Mouse (Mus musculus) right cerebral cortex, postnatal 4 days (tissue): ENCODE results near the gene Akt1.
A peak's percentile ranks its signal among the peaks of the same experiment; 100 is the strongest.

Experiments used
- DNase-seq: peaks from one replicate; pipeline ENCODE4 v3.0.0-alpha.2; 2022

Gene Akt1

DNA sequence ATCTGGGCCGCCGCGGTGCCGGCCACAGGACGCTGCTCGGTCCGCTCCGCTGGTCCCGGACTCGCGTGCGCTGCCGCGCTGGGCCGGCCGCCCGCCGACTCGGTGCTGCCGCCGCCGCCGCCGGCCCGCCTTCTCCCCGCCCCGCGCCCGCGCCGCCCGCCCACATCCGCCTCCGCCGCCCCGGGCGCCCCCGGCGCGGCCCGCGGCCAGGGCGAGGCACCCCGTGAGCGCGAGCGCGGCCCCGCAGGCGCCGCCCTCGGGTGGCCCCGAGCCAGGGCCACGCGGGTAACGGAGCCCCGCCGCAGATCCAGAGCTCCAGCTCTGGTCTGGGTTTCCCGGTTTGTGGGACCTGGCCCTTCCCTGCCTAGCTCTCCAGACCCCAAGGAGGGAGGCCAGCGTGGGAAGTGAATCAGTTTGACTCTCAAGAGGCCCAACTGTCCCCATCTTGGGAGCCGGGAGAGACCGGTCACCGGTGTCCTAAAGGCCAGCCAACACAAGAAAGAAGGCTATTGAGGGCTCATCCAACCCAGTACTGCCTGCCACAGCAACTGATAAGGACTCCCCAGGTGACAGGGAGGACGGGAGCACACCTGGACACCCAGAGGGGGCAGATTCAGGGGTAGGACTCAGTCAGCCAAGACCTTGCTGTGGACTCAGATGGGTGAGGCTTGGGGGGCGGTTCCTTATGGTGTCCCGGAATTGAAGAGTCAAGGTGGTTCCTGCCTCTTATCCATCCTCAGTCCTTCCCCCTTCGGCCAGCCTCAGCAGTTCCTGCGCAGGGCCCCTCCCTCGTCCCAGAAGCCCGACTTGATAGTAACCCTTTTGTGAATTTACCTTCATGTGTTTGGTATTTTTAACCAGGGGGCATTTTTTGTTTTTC is at the start of gene Akt1:
TSS of gene Akt1 (minus strand) at position 753 of the 880 bp plus-strand sequence.
- DNase-seq: peak; percentile 51

DNA sequence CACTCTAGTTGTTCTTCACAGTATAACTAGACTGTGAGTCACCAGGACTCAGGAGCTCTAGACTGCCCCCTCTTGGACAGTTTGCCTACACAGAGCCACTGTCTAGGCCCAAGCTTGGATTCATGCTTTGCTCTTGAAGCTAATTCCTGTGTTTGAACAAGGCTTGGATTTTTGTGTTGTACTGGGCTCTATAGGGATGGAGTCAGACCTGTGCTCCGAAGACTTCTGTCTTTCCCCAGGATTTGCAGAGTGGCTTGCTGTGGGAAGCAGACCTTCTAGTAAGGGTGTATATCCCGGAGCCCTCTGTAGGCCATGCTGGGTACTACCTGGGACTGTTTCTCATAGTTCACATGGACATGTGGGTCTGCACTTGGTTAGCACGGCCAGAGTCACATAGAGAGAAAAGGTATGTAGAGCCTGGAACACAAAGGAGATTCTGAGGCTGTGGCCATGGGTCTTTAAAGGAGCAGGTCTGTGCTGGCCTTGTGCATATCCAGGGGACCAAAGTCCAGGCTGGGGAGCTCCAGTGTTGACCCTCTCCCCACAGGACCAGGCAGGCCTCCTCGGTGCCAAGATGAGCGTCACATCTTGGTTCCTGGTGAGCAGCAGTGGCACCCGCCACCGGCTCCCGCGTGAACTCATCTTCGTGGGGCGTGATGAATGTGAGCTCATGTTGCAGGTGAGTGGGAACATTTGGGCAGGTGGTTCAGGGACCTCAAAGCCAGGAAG is 49.6 kb upstream of the Akt1 start:
- peak; percentile 74 for DNase-seq

DNA sequence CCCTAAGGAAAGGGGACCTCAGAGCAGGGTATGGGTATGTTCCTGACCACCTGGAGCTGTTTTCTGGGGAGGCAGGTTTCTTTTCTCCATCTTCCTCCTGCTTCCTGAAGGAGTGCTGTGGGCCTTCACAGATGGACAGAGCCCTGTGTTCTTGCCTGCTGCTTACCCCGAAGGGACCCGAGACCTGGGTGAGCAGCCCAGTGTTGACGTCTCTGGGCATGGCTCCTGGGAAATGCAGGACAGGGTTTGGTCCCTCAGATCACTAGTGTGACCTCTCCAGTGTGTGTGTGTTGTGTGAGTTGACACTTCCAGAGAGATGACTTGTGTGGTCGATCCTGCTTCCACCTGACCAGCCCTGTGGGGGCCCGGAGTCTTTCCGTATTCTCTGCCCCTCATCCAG is 48.8 kb upstream of the Akt1 start:
- no peak for DNase-seq

DNA sequence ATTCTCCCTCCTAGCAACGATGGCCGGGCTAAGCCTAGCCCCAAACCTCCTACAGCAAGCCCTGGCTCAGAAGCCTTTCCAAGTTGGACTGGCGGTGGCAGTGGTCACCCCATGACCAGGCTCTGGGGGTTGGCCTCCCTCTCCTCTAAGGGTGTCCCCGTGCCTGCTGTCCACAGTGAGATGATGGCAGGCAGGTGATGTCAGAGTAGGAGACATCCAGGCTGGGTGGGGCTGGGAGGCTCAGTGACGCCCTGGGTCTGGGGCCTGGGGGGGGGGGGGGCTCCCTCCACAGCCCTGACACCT is 48.3 kb upstream of the Akt1 start:
- no peak for DNase-seq

DNA sequence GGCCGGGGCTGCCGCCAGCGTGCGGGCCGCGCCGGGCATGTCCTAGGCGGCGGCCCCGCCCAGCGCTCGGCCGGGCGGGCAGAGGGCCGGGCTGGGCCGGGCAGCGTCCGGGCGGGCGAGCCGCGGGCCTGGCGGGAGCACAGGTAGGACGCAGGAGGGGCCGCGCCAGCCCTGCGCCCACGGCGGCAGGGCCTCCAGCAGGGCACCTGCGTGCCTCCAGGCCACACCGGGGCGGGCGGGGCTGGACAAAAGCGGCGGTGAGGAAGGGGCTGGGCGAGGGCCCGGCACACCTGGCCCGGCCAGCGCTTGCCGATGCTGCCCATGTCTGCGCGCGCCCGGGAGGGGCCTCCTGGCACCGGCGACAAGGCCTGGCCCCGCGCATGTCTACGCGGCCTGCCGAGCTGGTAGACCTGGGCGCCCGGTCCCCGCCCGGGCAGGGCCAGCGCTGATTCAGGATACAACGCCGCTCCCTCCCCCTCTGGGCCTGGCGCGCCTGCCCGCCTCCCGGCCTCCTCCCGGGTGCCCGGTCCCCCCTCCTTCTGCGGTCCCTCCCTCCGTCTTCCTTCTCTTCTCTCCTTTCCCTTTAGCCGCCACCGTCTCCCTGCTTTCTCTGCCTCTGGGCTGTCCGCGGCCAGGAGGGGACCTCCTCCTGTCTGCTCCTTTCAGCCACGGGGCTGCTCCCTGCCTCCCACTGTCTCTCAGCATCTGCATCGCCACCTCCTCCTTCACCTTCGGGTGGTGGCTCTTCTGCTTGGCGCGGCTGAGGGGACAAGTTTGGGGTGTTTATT is 47.8 kb upstream of the Akt1 start:
- DNase-seq: peak; percentile 59

DNA sequence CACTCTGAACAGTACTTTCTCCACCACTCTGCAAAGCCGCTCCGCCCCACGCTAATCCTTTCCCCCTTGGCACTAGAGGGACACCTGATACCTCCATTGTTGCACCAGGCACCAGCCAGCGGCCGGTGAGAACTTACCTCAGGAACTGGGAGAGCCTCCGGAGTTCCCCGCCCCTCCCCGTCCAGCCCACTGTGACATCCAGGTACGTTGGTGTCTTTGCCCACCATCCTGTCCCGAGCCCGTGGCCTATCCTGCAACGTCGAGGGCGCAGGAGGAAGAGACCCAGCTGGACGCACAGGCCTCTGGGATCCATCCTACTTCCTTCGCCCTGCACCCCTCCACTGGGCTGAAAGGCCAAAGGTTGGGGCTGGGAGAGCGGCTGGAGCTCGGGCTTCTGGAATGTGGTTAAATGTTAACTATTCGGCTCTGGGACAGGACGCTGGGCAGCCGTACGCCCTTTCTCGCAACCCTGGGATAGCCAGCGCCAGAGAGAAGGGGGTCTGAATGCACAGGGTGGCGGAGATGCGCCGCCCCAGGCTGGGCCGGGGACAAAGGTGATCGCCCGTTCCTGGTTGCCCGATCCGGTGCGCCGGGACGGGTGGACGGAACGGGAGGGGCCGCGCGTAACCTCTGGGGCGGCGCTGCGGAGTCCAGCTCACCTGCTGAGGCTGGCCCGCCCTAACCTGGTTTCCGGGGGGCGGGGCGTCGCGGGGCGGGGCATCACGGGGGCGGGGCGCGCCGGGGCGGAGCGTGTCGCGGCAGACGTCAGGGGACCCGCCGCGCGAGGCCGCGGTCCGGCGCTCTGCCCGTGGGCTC is 46.9 kb upstream of the Akt1 start:
- peak; percentile 62 for DNase-seq

DNA sequence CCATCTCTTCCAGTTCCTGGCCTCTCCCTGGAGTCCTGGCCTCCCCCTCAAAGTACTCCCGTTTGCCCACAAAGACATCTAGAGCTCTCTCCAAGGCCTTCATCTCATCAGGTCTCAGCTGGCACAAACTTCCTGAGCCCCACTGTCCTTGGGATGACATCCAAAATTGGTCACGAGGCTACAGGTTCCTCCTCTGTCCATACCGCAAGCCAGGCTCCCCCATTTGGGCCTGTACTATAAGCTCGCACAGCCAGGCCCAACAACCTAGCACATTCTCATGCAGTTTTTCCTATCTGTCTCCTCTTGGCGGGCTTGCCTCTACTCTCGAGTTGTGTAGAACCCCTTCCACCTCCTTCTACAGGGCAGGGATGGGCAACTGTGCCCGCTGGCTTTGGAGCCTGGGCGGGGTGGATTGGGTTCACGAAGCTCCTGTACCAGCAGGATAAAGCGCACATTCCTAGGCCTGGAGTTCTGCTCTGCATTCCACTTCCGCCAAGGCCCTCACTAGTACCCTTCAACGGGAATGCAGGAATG is 46.3 kb upstream of the Akt1 start:
- DNase-seq: no peak

DNA sequence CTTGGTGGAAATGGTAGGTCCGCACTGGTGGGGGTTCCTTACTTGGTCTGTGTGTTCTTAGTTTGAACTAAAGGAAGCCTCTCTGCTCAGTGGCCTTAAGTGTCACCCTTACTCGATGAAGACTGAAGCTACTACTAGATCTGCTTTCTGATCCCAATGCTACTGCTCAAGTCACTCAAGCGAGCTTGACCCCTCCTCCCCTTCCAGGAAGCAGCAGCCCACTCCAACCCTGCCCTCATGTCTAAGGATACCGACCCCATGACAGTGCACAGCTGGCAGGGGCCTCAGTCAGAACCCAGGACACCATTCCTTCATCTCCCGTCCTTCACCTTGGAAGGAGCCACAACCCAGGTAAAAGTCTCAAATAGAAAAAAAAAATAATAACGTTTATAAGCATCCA is 45.5 kb upstream of the Akt1 start, which contains the start of gene Cep170b:
TSS of gene Cep170b (plus strand) at position 240 of the 400 bp plus-strand sequence.
- DNase-seq: no peak

DNA sequence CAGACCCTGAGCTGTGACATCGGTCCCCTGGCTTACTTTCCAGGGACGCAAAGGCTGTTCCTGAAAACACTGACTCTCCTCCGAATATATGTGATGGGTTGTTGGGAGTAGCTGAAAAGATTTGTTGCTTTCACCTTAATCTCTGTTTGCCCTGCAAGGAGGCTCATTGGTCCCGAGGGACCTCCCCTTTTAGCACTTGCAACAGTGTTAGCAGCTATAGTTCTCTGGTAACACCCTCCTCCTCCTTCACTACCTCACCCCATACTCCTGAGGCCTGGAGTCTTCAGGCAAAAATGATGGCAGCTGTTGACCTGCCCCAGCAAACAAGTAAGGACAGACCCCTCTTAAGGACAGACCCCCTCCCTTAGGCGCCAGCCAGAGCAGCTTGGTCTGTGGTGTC is 44.3 kb upstream of the Akt1 start:
- DNase-seq: no peak

DNA sequence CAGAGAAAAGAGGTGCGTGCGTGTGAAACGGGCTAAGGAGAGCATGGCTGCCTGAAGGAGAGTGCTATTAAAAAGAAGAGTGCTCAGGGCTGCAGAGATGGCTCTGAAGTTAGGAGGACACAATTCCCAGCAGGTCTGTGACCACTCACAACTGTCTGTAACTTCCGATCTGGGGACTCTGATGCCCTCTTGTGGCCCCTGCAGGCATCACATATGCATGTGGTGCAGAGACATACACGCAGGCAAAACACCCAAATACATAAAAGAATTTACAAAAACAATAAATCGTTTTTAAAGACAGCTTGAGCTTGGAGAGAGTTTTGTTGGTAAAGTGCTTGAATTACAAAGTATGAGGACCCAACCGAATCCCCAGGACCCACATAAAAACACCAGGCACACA is 42.5 kb upstream of the Akt1 start:
- DNase-seq: peak; percentile 66

DNA sequence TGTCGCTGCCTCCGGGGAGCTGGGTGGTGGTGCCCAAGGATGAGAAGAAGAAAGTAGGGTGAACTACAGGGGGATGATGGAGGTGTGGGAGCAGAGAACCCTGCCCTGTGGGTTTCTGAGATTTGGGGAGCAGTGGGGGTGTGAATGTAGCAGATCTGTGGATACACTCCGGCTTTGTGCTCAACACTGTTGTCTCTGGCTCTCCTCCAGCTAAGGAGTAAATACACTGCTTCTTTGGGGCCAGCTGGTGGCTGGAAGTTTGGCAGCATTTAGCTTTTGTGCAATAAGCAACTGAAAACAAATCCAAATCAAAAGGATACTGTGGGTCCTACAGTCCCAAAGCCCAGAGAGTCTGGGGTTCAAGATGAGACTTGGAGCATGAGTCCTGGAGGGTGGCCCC is 39.3 kb upstream of the Akt1 start:
- no peak for DNase-seq

DNA sequence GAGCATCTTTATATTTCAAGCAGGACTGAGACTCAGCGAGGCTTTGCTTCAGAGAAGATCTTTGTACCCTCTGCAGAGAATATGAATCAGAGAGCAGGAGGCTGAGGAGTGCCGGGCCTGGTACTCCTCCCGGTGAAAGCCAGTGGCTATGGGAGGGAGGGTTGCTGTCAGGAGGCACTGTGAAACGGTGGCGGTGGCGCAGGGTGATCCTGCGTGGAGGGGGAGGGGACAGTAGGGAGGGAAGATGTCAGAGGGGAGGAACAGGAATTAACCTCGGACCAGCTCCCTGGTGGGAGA is 32.8 kb upstream of the Akt1 start:
- no peak for DNase-seq

DNA sequence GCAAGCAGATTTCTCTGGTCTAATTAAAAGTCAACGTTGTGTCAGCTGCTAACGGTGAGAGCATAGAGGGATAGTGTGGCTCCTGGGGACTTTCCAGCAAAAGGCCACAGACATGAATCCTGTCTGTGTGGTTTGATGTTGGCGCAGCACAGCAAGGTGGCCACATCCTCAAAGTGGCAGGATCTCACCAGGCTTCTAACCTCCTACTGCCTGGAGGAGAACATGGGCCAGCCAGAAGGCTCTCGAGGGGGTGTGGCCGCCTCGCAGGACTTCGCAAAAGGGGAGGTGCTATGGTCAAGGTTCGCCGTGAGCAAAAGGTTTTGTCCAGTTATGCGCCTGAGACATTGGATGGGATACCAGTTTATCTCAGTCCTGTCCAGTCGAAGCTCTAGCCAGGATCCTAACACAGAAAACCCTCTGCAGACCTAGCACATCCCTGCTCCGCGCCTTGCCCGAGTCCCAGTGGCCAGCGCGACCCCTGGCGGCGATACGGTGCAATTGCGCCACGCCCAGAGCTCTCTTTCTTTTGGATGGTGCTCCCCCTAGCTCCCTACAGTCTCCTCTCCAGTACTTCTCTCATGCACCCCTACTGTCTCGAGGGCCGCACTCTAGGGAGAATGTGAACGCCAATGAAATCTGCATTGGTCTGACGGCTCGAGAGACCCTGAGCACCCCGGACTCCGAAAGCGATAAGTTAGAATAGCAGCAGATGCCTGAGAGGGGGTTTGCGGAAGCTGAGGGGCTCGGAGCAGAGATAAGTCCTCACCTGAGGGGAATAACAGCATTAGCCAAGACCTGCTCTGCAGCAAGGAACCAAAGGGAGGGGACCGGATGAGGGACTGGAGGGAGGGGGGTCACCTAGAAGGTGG is 32.3 kb upstream of the Akt1 start:
- DNase-seq: peak; percentile 88

DNA sequence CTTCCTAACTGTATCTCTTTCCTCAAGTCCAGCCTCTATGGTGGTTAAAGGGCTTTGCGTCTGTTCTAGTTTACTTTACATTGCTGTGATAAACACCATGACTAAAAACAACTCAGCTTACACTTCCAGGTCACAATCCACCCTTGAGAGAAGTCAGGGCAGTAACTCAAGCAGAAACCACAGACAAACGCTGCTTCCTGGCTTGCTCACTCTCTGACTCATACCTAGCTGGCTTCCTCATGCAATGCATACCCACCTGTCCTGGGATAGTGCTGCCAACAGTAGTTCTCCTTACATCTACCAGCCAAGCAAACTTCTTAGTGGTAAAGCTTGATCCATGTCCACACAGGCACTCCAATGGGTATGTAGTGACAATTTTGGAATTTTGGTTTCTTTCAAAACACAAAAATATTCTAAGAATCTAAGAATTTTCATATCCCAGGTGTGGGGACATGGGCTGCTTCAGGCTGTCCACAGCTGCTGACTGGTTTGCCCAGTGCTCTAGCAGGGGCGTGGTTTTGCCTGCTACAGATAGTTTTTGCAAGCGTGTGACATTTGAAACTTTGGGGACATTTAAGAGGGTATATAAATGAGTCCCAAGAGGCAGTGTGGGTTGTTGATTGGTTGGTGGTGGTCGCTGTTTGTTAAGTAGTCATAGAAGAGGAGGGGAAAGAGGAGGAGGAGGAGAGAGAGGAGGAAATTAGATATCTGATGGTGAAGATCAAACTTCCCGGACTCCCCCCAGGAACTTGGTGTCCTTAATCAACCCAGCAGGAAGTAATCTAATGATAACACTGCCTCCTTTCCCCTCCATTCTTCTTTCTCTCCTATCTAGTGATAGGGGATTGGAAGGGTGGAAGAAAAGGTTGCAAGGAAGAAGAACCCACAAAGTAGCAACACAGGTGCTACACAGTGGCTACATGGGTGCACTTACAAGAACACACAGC is 28.0 kb upstream of the Akt1 start:
- no peak for DNase-seq

DNA sequence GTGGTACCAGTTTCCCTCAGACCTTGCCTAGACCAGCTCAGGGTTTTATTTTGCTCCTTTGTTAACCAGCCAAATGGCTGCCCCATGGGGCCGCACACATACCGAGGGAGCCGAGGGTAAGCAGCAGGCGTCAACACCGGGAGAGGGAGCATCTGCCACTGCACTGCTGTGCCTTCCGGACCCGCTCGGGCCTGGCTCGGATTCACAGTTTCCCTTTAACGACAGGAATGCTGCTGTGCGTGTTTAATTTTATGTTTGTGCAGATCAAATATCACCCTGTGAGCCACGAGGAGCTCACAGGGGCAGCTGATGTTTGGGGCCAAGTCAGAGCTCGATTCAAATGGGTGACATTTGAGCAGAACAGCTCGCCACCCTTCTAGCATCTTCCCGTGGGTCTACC is 25.8 kb upstream of the Akt1 start:
- no peak for DNase-seq

DNA sequence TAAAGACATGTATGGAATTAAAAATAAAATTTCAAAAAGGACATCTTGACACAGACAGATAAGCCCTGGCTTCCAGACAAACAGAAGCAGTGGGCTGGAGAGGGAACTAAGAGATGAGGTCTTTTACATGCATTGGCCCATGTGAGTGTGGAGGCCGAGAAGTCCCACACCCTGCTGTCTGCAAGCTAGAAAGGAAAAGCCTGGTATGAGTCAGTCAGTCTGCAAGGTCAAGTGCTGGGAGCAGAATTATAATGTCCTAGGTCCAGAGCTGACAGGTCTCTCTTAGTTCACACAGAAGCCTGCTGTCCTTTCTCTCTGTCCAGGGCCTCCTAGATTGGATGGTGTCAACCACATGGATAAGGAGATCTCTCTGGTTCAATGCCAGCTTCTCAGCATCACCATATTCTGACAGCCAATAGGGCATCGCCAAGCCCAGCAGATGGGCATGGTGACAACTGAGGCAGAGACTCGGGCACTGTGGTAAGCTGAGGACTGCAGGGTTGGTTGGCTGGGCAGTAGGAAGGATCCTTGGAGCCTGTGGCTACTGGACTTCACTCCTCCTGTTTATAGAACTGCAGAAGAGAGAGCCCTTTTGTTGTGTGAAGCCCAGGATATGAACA is 22.2 kb upstream of the Akt1 start:
- no peak for DNase-seq

DNA sequence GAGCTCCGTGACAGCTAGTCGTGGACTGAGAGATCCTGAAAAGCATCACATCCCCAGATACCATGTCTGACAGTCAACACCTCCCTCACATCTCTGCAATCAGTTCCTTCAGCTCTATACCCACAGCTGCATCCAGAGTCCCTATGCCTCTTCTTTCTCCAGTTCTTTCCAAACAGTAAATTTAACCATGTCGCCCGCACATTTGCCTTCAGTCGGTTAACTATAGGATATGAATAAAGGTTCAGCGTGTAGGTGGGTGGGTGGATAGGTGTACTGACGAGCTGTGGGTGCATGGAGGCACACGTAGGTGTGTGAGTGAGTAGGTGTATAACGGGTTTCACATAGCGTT is 19.4 kb upstream of the Akt1 start:
- no peak for DNase-seq

DNA sequence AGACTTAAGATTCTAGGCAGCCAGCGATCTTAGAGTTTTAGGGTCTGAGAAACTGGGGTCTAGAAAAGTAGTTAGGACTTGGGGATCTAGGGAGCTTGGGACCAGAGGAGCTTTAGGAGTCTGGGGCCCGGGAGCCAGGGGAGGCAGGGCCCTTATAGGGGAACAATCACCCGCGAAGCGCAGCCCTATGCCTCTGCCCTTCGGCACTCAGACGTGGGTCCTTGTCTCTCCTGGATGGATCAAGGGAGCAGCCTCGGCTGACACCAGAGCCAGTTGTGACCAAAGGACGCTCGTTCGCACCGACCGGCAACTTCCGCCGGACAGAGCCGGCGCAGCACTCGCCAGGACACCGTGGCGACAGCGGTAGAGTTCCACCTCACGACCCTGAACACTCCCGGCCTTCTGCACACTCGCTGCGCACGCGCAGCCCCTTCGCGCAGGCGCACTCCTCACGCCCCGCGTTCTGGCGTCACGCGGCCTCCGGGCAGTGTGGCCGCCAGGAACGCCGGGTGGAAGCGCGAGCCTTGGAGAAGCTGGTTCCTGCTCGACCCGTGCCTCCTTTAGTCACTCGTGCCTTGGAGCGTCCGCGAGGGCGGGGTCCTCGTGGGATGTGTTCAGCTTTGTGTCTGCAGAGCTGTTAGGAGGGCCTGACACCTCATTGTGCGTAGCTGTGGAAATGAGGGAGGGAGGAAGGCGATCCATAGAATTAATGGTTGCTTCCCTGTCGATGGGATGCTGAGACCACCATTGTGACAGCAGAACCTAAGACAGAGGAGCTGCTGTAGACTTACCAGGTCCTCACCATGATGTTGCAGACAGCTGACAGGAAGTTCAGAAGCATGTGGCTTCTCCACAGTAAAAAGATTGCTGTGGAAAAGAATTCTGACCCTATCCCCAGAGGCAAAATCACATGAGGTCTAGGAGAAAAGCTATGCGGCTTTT is 18.8 kb upstream of the Akt1 start:
- peak; percentile 96 for DNase-seq

DNA sequence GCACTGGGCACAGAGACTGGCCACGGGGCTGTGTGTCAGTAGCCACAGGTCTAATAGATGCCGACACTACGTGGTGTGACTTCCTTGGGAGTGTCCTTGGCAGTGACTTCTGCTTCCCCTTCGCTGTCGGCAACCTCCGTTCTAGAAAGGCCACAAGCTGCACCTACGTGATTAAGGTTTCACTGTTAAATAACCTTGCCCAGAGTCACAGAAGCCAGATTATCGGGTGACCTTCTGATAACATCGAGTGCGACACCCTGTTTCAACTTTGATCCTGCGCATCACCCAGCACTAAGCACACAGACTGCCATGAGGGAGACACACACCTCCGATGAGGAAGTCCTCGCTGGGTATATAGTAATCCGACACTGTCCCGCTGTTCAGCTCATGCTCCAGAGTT is 13.8 kb upstream of the Akt1 start:
- DNase-seq: no peak
